Mouse (Mus musculus) heart, embryonic 12.5 days (tissue): ENCODE measurements at regions not wholly inside any gene's neighbourhood (a gene's known extent, or its start where the extent isn't known, plus 50 kb on each side); places are given as distances from the start of the nearest gene placed in this dataset.
A peak's percentile ranks its signal among the peaks of the same experiment; 100 is the strongest.

Source experiments
- ATAC-seq: fragments of 200-750 bp; cut with Nextera tagmentation; 2 replicates; pipeline ENCODE4 v1.8.0; 2017; ENCODE audit warnings: moderate TSS enrichment, moderate library complexity; ENCODE audit not compliant: insufficient number of reproducible peaks, low FRiP score
- H3K27ac ChIP-seq: fragments of 300-500 bp; sonication (generic); 2 replicates; pipeline ENCODE4 v1.5.1; 2016; ENCODE audit warnings: mild to moderate bottlenecking, moderate library complexity; ENCODE audit not compliant: poor library complexity, severe bottlenecking
- H3K27me3 ChIP-seq: fragments of 300-500 bp; sonication (generic); replicated peaks from 2 replicates; pipeline ENCODE4 v1.6.1; 2016; ENCODE audit warnings: mild to moderate bottlenecking, moderate library complexity
- H3K36me3 ChIP-seq: fragments of 300-500 bp; sonication (generic); 2 replicates; pipeline ENCODE4 v1.6.1; 2016; ENCODE audit warnings: mild to moderate bottlenecking, moderate library complexity
- H3K4me1 ChIP-seq: fragments of 300-500 bp; sonication (generic); replicated peaks from 2 replicates; pipeline ENCODE4 v1.6.1; 2016; ENCODE audit warnings: mild to moderate bottlenecking
- H3K4me2 ChIP-seq: fragments of 300-500 bp; sonication (generic); 2 replicates; pipeline ENCODE4 v1.6.1; 2016; ENCODE audit warnings: mild to moderate bottlenecking, moderate library complexity
- H3K4me3 ChIP-seq: fragments of 300-500 bp; sonication (generic); 2 replicates; pipeline ENCODE4 v1.5.1; 2016; ENCODE audit warnings: mild to moderate bottlenecking
- H3K9ac ChIP-seq: fragments of 300-500 bp; sonication (generic); 2 replicates; pipeline ENCODE4 v1.6.1; 2016; ENCODE audit warnings: mild to moderate bottlenecking, moderate library complexity
- H3K9me3 ChIP-seq: fragments of 300-500 bp; sonication (generic); replicated peaks from 2 replicates; pipeline ENCODE4 v1.6.1; 2016; ENCODE audit warnings: mild to moderate bottlenecking, moderate library complexity
- WGBS: fragments of 180-500 bp; shearing (Covaris S2); methylation state at CpG from one replicate; pipeline ENCODE4 v1.1.7; 2016; 5-methylcytosine and 5-hydroxymethylcytosine counted together

DNA sequence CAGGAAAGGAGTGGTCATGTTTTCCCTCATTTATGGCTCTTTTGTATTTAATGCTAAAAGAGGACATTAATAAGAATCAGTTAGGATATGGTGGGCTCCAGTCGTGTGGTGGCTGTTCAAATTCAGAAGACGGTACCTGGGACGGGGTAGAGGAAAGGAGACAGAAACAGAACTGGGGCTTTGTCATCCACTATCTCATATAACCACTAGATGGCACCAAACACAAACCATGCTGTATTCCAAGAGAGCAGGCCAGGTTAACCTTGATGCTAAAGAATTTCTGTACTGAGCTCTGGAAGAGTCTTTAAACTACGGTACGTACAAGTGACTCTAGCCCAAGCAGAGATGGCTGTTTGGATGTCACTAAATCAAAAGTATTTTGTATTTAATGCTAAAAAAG, 66.3 kb upstream of the Lmcd1 start:
- no peak for ATAC-seq
- WGBS = 40% methylated on average over 5 of the region's 5 CpGs
- no peak overlapping the region for H3K9ac ChIP-seq

DNA sequence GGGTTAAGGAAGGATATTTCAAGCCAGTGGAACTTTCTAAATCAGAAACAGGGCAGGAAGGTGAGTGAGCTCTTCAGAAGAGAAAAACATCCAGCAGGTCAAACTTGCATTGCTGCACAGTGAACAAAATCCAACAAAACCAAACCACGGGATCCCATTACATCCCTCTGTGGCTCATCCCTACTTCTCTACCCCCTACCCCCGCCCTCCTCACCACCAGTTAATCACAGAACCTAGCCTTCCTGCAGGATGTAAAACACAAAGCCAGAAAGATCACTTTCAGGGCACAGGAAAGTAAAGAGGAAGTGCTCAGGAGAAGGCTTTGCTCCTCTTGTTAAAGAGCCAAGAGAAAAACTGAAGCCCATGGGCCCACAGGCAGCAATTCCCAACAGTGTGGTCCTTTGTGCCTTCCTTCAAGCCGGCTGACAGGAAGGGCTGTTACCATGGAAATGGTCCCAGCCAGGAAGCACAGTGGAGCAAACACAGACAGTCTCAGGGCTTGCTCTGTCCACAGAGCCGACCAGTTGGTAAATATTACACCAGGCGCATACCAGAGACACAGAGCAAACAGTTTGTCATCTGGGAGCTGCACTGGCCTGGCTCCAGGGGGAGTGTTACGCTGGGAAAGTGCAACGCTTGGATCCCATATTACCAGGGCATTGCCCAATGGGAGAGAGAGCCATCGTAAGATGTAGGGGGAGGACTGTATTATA, 63.2 kb upstream of the Lmcd1 start:
- WGBS = 50% methylated on average over 8 of the region's 8 CpGs
- Histone ChIP-seq H3K27me3 (no peaks in the 10 kb centered on the region), H3K9ac (no peak overlapping the region), H3K4me3 (no peak overlapping the region), H3K4me2 (no peak overlapping the region), H3K27ac (peak overlapping the region; percentile 73), H3K9me3 (peaks cover under 1% of the 10 kb centered on the region; the same call in 1 of the 2 replicates), H3K4me1 (peaks cover 4% of the 10 kb centered on the region), H3K36me3 (no peaks in the 10 kb centered on the region)
- peak; percentile 87 for ATAC-seq

More for the DNA sequence above, 66.3 kb upstream of the Lmcd1 start:
- no peaks in the 10 kb centered on the region for H3K27me3 ChIP-seq
- no peak overlapping the region for H3K4me3 ChIP-seq
- peaks cover 17% of the 10 kb centered on the region for H3K4me1 ChIP-seq
- H3K27ac ChIP-seq = no peak overlapping the region
- H3K9me3 ChIP-seq = no peaks in the 10 kb centered on the region
- no peak overlapping the region for H3K4me2 ChIP-seq
- H3K36me3 ChIP-seq = no peaks in the 10 kb centered on the region

DNA sequence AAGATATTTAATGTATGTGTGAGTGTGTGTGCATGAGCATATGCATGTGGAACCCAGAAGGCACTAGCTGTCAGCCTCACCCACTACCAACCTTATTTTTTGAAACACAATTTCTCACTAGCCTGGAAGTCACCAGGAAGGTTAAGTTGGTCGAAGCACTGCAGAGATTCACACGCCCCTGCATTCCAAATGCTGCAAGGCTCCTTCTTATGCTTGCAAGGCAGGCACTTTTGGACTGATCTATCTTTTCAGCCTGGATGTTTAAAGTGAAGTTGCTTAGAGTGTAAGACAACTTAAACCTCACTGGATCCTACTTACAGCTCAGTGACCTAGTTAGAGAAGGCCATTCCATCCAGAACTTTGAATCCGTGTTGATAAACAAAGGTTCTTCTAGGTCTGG, 56.7 kb upstream of the Lmcd1 start:
- no peaks in the 10 kb centered on the region for H3K27me3 ChIP-seq
- no peak overlapping the region for H3K4me3 ChIP-seq
- no peak overlapping the region for H3K27ac ChIP-seq
- no peak overlapping the region for H3K9ac ChIP-seq
- H3K4me1 ChIP-seq = no peaks in the 10 kb centered on the region
- WGBS = 77% methylated on average over 3 of the region's 3 CpGs
- no peak overlapping the region for H3K4me2 ChIP-seq
- no peak for ATAC-seq
- H3K36me3 ChIP-seq = no peaks in the 10 kb centered on the region
- peaks cover 3% of the 10 kb centered on the region; the same call in 1 of the 2 replicates for H3K9me3 ChIP-seq

DNA sequence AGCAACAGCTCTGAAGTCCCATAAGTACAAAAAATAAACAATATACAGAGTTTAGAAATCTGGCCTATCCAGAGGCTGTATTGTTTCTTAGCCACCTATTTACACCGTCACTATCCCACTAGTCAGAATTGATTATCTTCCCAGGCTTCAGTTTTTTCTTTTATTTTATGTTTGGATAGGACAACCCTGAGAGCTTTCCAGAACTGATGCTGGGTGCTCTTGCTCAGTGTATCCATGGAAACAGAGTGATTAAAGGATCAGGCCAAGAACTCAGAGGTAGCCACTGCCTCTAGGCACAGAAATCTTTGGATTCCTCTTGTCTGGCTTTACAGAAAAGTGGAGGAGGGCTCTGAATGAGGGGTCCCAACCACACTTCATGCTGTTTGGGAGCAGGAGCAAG, 55.3 kb upstream of the Lmcd1 start:
- H3K4me3 ChIP-seq = no peak overlapping the region
- no peaks in the 10 kb centered on the region for H3K36me3 ChIP-seq
- peaks cover 3% of the 10 kb centered on the region; the same call in 1 of the 2 replicates for H3K9me3 ChIP-seq
- 85% methylated on average over 1 of the region's 1 CpGs for WGBS
- no peak overlapping the region for H3K9ac ChIP-seq
- no peaks in the 10 kb centered on the region for H3K4me1 ChIP-seq
- no peak for ATAC-seq
- no peaks in the 10 kb centered on the region for H3K27me3 ChIP-seq
- H3K4me2 ChIP-seq = no peak overlapping the region
- H3K27ac ChIP-seq = no peak overlapping the region

DNA sequence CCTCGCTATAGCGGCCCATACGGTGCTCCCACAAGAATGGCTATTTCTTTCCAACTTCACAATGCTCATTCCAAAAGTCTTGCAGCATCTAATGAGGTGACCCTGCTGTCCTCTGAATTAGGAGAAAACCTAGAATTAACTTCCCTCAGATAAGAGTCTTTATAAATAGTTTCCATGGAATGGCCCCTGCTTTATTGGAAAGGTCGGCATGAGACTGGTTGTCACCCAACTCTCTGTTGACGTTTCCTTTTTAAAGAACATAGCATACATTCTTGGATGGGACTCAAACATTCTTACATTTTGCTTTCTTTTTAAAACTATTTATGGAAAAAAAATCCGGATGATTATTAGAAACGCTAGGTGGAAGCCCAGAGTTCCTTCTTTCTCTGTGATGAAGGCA, 53.9 kb upstream of the Lmcd1 start:
- no peak overlapping the region for H3K4me2 ChIP-seq
- H3K9me3 ChIP-seq = peaks cover 3% of the 10 kb centered on the region; the same call in 1 of the 2 replicates
- 82% methylated on average over 7 of the region's 7 CpGs for WGBS
- H3K9ac ChIP-seq = no peak overlapping the region
- no peaks in the 10 kb centered on the region for H3K4me1 ChIP-seq
- H3K27me3 ChIP-seq = no peaks in the 10 kb centered on the region
- ATAC-seq = no peak
- H3K4me3 ChIP-seq = no peak overlapping the region
- no peak overlapping the region for H3K27ac ChIP-seq
- H3K36me3 ChIP-seq = no peaks in the 10 kb centered on the region

DNA sequence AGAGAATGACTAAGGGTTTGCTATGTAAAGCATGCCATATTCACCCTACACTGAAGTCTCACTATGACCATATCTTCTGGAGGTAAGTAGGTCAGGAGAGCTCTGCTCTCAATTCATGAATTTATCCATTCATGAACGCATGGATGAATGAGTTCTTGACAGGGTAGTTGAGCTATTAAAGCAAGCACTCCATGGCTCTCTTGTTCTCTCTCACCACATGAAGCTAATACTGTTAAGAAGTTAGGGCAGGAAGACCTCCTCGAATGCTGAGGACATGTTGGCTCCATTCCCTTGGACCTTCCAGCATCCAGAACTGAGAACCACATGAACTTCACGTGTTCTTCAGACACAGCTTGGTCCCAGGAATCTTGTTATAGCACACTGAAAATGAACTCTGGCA, 53.4 kb upstream of the Lmcd1 start:
- Histone ChIP-seq H3K9me3 (peaks cover 3% of the 10 kb centered on the region; the same call in 1 of the 2 replicates), H3K9ac (no peak overlapping the region), H3K4me3 (no peak overlapping the region), H3K4me2 (no peak overlapping the region), H3K27me3 (no peaks in the 10 kb centered on the region), H3K36me3 (no peaks in the 10 kb centered on the region), H3K27ac (no peak overlapping the region), H3K4me1 (no peaks in the 10 kb centered on the region)
- ATAC-seq = no peak
- WGBS = 72% methylated on average over 3 of the region's 3 CpGs

DNA sequence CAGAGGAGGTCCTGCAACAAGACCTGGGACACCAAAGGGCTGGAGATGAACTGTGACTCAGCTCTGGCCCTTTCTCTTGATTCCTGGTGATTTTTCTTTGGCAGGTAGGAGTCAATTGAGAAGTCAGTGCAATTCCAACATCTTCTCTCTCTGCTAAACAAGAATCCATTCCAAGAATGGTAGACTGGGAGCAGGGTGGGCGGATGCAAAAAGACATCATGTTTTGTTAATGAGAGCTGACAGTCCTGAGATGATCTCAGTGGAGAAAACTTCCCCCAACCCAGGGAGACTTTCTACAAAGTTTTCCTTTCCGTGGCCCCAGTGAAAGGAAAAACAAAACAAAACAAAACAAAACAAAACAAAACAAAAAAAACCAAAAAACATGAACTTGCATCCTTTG, 52.2 kb upstream of the Lmcd1 start:
- H3K27ac ChIP-seq = no peak overlapping the region
- no peak for ATAC-seq
- no peaks in the 10 kb centered on the region for H3K27me3 ChIP-seq
- WGBS = 78% methylated on average over 2 of the region's 2 CpGs
- no peaks in the 10 kb centered on the region for H3K4me1 ChIP-seq
- no peak overlapping the region for H3K9ac ChIP-seq
- no peaks in the 10 kb centered on the region for H3K9me3 ChIP-seq
- no peak overlapping the region for H3K4me3 ChIP-seq
- H3K36me3 ChIP-seq = no peaks in the 10 kb centered on the region
- H3K4me2 ChIP-seq = no peak overlapping the region

DNA sequence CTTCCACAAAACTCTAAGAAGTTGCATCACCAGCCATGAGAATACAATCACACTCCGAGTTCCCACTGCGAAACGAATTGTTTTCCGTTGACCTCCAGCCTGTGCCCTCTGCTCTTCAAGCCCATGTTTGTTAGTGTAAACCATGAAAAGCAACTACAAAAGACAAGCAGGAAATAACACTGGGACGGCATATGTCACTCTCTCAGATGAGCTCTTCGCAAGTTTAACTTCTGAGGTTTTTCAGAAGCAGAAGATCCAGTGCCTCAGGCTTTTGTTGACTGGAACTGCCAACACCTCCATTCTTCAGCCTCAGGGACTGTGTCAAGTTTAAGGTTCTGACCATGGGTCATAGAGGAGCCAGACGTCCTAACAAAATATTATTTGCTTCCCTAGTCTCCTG, 50.2 kb upstream of the Lmcd1 start:
- no peak for ATAC-seq
- WGBS = 75% methylated on average over 7 of the region's 7 CpGs

More for the DNA sequence above, 50.2 kb upstream of the Lmcd1 start:
- Histone ChIP-seq H3K27me3 (no peaks in the 10 kb centered on the region), H3K4me3 (no peak overlapping the region), H3K9ac (no peak overlapping the region), H3K36me3 (no peaks in the 10 kb centered on the region), H3K4me1 (no peaks in the 10 kb centered on the region), H3K4me2 (no peak overlapping the region), H3K9me3 (no peaks in the 10 kb centered on the region), H3K27ac (no peak overlapping the region)
